ENCODE assay signal across 8 mouse cellular contexts in genomic region chr2:71545401-71545881, GRCm38 (mm10). TPM values are rescaled to one million over a fixed set of nuclear protein-coding genes. Genes with fewer than 3 reads are reported as not detected.
A peak's percentile ranks its signal among the peaks of the same experiment; 100 is the strongest.
DNase-seq lines count a peak whose midpoint lies in the region; ATAC-seq and TF ChIP-seq lines count a peak whose summit lies in the region.

No protein-coding gene starts in this region.

- WGBS in forebrain, embryonic 13.5 days, result under 1% methylated on average over 32 of the region's 32 CpGs
- WGBS in intestine, postnatal 0 days, result 1% methylated on average over 32 of the region's 32 CpGs
- under 1% methylated on average over 32 of the region's 32 CpGs for WGBS in neural tube, embryonic 13.5 days

- no peak for DNase-seq in gastrocnemius, adult 2 months
- DNase-seq in gastrocnemius, adult 18-20 months (ENCODE audit: low spot score), result no peak
- DNase-seq in left cerebral cortex, postnatal 10 days (ENCODE audit: extremely low spot score in 1 of 2, low spot score in 2 of 2), result no peak
- DNase-seq in urinary bladder, postnatal 36 days (ENCODE audit: low spot score in 2 of 2), result no peak

- no peaks in the 10 kb centered on the region for H3K9me3 ChIP-seq in E14TG2a.4 (ENCODE audit: low read length)
- no peaks in the 10 kb centered on the region for H3K9me3 ChIP-seq in forebrain, embryonic 13.5 days (replicated peaks)
- no peaks in the 10 kb centered on the region for H3K9me3 ChIP-seq in intestine, postnatal 0 days (ENCODE audit: control insufficient read depth)
- H3K9me3 ChIP-seq in neural tube, embryonic 13.5 days, result no peaks in the 10 kb centered on the region

- peaks cover 94% of the 10 kb centered on the region for H3K27me3 ChIP-seq in E14TG2a.4 (ENCODE audit: insufficient read depth, low read length)
- H3K27me3 ChIP-seq in forebrain, embryonic 13.5 days, result peaks cover 71% of the 10 kb centered on the region
- H3K27me3 ChIP-seq in intestine, postnatal 0 days (replicated peaks; ENCODE audit: control insufficient read depth, insufficient read depth, low read length), result peaks cover 92% of the 10 kb centered on the region
- H3K27me3 ChIP-seq in neural tube, embryonic 13.5 days, result peaks cover 92% of the 10 kb centered on the region

- peak overlapping the region; percentile 90 for H3K9ac ChIP-seq in forebrain, embryonic 13.5 days
- H3K9ac ChIP-seq in intestine, postnatal 0 days (ENCODE audit: low read depth, low read length), result no peak overlapping the region
- no peak overlapping the region for H3K9ac ChIP-seq in neural tube, embryonic 13.5 days

- H3K4me3 ChIP-seq in gastrocnemius, adult 2 months, result peak overlapping the region; percentile 69
- peak overlapping the region; percentile 90 for H3K4me3 ChIP-seq in E14TG2a.4 (replicated peaks; ENCODE audit: low read length)
- H3K4me3 ChIP-seq in forebrain, embryonic 13.5 days, result peak overlapping the region; percentile 69
- H3K4me3 ChIP-seq in intestine, postnatal 0 days (ENCODE audit: low read depth, low read length), result peak overlapping the region; percentile 37
- H3K4me3 ChIP-seq in neural tube, embryonic 13.5 days, result peak overlapping the region; percentile 46

- TF ChIP-seq CTCF in gastrocnemius, adult 2 months (IDR thresholded peaks at IDR 0.05), result no peak
- TF ChIP-seq CTCF in E14TG2a.4 (conservative IDR thresholded peaks at IDR 0.05; ENCODE audit: low read length), result no peak
- no peak for TF ChIP-seq CTCF in intestine, postnatal 0 days (IDR thresholded peaks at IDR 0.05; ENCODE audit: low read depth)

- H3K27ac ChIP-seq in gastrocnemius, adult 2 months, result no peak overlapping the region
- H3K27ac ChIP-seq in forebrain, embryonic 13.5 days, result peak overlapping the region; percentile 97
- H3K27ac ChIP-seq in intestine, postnatal 0 days (ENCODE audit: low read depth, low read length), result no peak overlapping the region
- H3K27ac ChIP-seq in neural tube, embryonic 13.5 days (replicated peaks), result no peak overlapping the region

- H3K36me3 ChIP-seq in E14TG2a.4 (ENCODE audit: insufficient read depth, low read length), result no peaks in the 10 kb centered on the region
- H3K36me3 ChIP-seq in forebrain, embryonic 13.5 days (ENCODE audit: poor library complexity, severe bottlenecking), result peaks cover 10% of the 10 kb centered on the region; the same call in 1 of the 2 replicates
- no peaks in the 10 kb centered on the region for H3K36me3 ChIP-seq in intestine, postnatal 0 days (ENCODE audit: control insufficient read depth, insufficient read depth)
- no peaks in the 10 kb centered on the region for H3K36me3 ChIP-seq in neural tube, embryonic 13.5 days

- intact Hi-C loops in gastrocnemius, adult 2 months (cut with DNase I), result loop anchor here (5.0 to 10.0 kb wide), 2 partner anchors 388 to 841 kb away; no protein-coding TSS in a partner anchor
- intact Hi-C loops in left cerebral cortex, postnatal 10 days (cut with DNase I), result no loop called here

- no peak for ATAC-seq in forebrain, embryonic 13.5 days
- no peak for ATAC-seq in intestine, postnatal 0 days
- no peak for ATAC-seq in neural tube, embryonic 13.5 days (ENCODE audit: low read depth)

- peaks cover 61% of the 10 kb centered on the region for H3K4me1 ChIP-seq in E14TG2a.4 (replicated peaks; ENCODE audit: low read depth, low read length)
- peaks cover 64% of the 10 kb centered on the region for H3K4me1 ChIP-seq in forebrain, embryonic 13.5 days
- no peaks in the 10 kb centered on the region for H3K4me1 ChIP-seq in intestine, postnatal 0 days (replicated peaks; ENCODE audit: control insufficient read depth, insufficient read depth, low read length)
- peaks cover 41% of the 10 kb centered on the region for H3K4me1 ChIP-seq in neural tube, embryonic 13.5 days (replicated peaks)

- peak overlapping the region; percentile 92 for H3K4me2 ChIP-seq in forebrain, embryonic 13.5 days
- peak overlapping the region; percentile 63 for H3K4me2 ChIP-seq in intestine, postnatal 0 days (replicated peaks; ENCODE audit: low read depth)
- peak overlapping the region; percentile 92 for H3K4me2 ChIP-seq in neural tube, embryonic 13.5 days

RNA-seq across cellular contexts. Expression of gene Dlx2, which starts 1.1 kb away (rescaled TPM):
- total RNA-seq in gastrocnemius, adult 2 months (2021), result not detected
- not detected for total RNA-seq in gastrocnemius, adult 18-20 months (2021)
- polyA plus RNA-seq in forebrain, embryonic 13.5 days (2015; fragmentation: Nextera tagmentation; extraction: Ambion mirVana), result 71.0 and 83.2 TPM in 2 replicates
- polyA plus RNA-seq in intestine, postnatal 0 days (2015; fragmentation: Nextera tagmentation; extraction: Ambion mirVana), result 1.0 and 1.3 TPM in 2 replicates
- 0.22 and 0.73 TPM in 2 replicates for polyA plus RNA-seq in neural tube, embryonic 13.5 days (2015; fragmentation: Nextera tagmentation; extraction: Ambion mirVana)
- total RNA-seq in left cerebral cortex, postnatal 10 days (2021), result 1 to 10 TPM; 8.2 to 8.7 TPM

RNA-seq across cellular contexts. Expression of gene Dlx1, which starts 17.5 kb away (rescaled TPM):
- total RNA-seq in gastrocnemius, adult 2 months (2021), result under 1 TPM in 1 of 2 experiments, not detected in 1; 0.11 TPM
- not detected for total RNA-seq in gastrocnemius, adult 18-20 months (2021)
- polyA plus RNA-seq in forebrain, embryonic 13.5 days (2015; fragmentation: Nextera tagmentation; extraction: Ambion mirVana), result 278 and 287 TPM in 2 replicates
- polyA plus RNA-seq in intestine, postnatal 0 days (2015; fragmentation: Nextera tagmentation; extraction: Ambion mirVana), result 1.5 and 1.8 TPM in 2 replicates
- polyA plus RNA-seq in neural tube, embryonic 13.5 days (2015; fragmentation: Nextera tagmentation; extraction: Ambion mirVana), result 0.77 and 1.3 TPM in 2 replicates
- total RNA-seq in left cerebral cortex, postnatal 10 days (2021), result 10 to 100 TPM; 22.7 to 28.3 TPM

Comparison
In these comparisons a context has a peak if more than half of its experiments do, and no peak if none do; other contexts are left out.
1. H3K4me3 ChIP-seq: peak in every context shown above with its lines; median percentile 90 in E14TG2a.4; 69 in gastrocnemius, adult 2 months; 69 in forebrain, embryonic 13.5 days; 46 in neural tube, embryonic 13.5 days; 37 in intestine, postnatal 0 days.
2. RNA of gene Dlx2, which starts 1.1 kb away (total RNA-seq): 8.2 to 8.7 TPM in left cerebral cortex, postnatal 10 days; not detected in gastrocnemius, adult 2 months and not detected in gastrocnemius, adult 18-20 months; every median in the first group is over 4 times any median in the second.
3. RNA of gene Dlx1, which starts 17.5 kb away (total RNA-seq): 22.7 to 28.3 TPM in left cerebral cortex, postnatal 10 days; 0.11 TPM in gastrocnemius, adult 2 months and not detected in gastrocnemius, adult 18-20 months; every median in the first group is over 10 times any median in the second.
4. Peak in every context shown above with its lines, with median percentiles within 50 percentile points of each other: H3K4me2 ChIP-seq.